Mouse (Mus musculus) limb, embryonic 12.5 days (tissue): Measurements from ENCODE around the gene Lce3c. TPM values are rescaled to one million over a fixed set of nuclear protein-coding genes. Genes with fewer than 3 reads are reported as not detected.

Experiments used
- ATAC-seq: fragments of 200-750 bp; cut with Nextera tagmentation; 2 replicates; pipeline ENCODE4 v1.8.0; 2017; ENCODE audit warnings: low read depth, moderate TSS enrichment; ENCODE audit not compliant: insufficient number of reproducible peaks, insufficient read depth, low FRiP score, low TSS enrichment
- H3K27ac ChIP-seq: fragments of 300-500 bp; sonication (generic); 2 replicates; pipeline ENCODE4 v1.5.1; 2016; ENCODE audit warnings: mild to moderate bottlenecking, moderate library complexity
- H3K27me3 ChIP-seq: fragments of 300-500 bp; sonication (generic); 2 replicates; pipeline ENCODE4 v1.6.1; 2016; ENCODE audit warnings: mild to moderate bottlenecking, moderate library complexity
- H3K36me3 ChIP-seq: fragments of 300-500 bp; sonication (generic); 2 replicates; pipeline ENCODE4 v1.6.1; 2016; ENCODE audit warnings: mild to moderate bottlenecking, moderate library complexity
- H3K4me1 ChIP-seq: fragments of 300-500 bp; sonication (generic); replicated peaks from 2 replicates; pipeline ENCODE4 v1.6.1; 2016
- H3K4me2 ChIP-seq: fragments of 300-500 bp; sonication (generic); 2 replicates; pipeline ENCODE4 v1.6.1; 2016; ENCODE audit warnings: mild to moderate bottlenecking, moderate library complexity
- H3K4me3 ChIP-seq: fragments of 300-500 bp; sonication (generic); replicated peaks from 2 replicates; pipeline ENCODE4 v1.5.1; 2016; ENCODE audit warnings: mild to moderate bottlenecking
- H3K9ac ChIP-seq: fragments of 300-500 bp; sonication (generic); replicated peaks from 2 replicates; pipeline ENCODE4 v1.6.1; 2016; ENCODE audit warnings: mild to moderate bottlenecking, moderate library complexity
- H3K9me3 ChIP-seq: fragments of 300-500 bp; sonication (generic); 2 replicates; pipeline ENCODE4 v1.6.1; 2016; ENCODE audit warnings: mild to moderate bottlenecking, moderate library complexity
- polyA plus RNA-seq: library from polyadenylated mRNA; unstranded; fragments of >200 nt; fragmentation: Nextera tagmentation; extraction: Ambion mirVana; gene quantifications from 2 replicates; pipeline ENCODE4 v1.2.1, GENCODE M21; 2016

Gene Lce3c
- polyA plus RNA-seq, 1 experiment from 2014 or later, result not detected

DNA sequence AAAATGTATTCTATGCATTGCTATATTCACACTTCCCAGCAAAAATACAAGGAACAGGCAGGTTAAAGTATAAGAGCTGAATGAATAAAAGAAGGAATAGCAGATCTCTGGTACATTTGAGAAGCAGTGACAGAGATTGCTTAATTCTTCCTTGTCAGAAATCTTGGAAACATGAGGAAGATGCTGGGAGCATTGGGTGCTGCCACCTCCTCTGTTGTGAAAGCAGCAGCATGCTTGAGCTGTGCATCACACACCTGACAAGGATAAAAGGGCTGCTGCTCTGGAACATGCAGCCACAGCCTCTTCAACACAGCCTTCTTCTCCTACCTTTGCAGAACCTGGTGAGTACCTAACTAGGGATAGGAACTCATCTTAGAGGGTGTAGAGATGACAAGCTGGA, 47.6 kb downstream of the Lce3c start, which contains the start of gene Lce3f:
Gene Lce3f (plus strand): TSS at position 301 of the 400 bp plus-strand sequence.
- no peaks in the 10 kb centered on the region for H3K27me3 ChIP-seq
- no peaks in the 10 kb centered on the region for H3K4me1 ChIP-seq
- ATAC-seq, result no peak
- no peak within 1 kb of the TSS for H3K4me3 ChIP-seq
- H3K9ac ChIP-seq, result no peak within 1 kb of the TSS
- no peak within 1 kb of the TSS for H3K27ac ChIP-seq
- H3K36me3 ChIP-seq, result no peaks in the 10 kb centered on the region
- H3K9me3 ChIP-seq, result no peaks in the 10 kb centered on the region
- H3K4me2 ChIP-seq, result no peak within 1 kb of the TSS

Other genes starting within 250 kb of the Lce3c start
- gene Lce1e, start 235.4 kb upstream of the Lce3c start, polyA plus RNA-seq, result not detected in 2 replicates
- not detected in 2 replicates for gene Lce1f, start 224.1 kb upstream of the Lce3c start, polyA plus RNA-seq
- gene Gm38119, start 205.4 kb upstream of the Lce3c start, polyA plus RNA-seq, result not detected in 2 replicates
- not detected in 2 replicates for gene Lce1g, start 192.1 kb upstream of the Lce3c start, polyA plus RNA-seq
- gene Lce1h, start 179.4 kb upstream of the Lce3c start, polyA plus RNA-seq, result not detected in 2 replicates
- gene Lce1i, start 165.6 kb upstream of the Lce3c start, polyA plus RNA-seq, result not detected in 2 replicates
- gene Lce1j, start 154.0 kb upstream of the Lce3c start, polyA plus RNA-seq, result not detected in 2 replicates
- gene Lce1k, start 136.6 kb upstream of the Lce3c start, polyA plus RNA-seq, result not detected in 2 replicates
- gene Kprp, start 117.2 kb upstream of the Lce3c start, polyA plus RNA-seq, result not detected in 2 replicates
- not detected in 2 replicates for gene Lce1l, start 93.2 kb upstream of the Lce3c start, polyA plus RNA-seq
- not detected in 2 replicates for gene 2310050C09Rik, start 74.3 kb upstream of the Lce3c start, polyA plus RNA-seq
- gene Lce3a, start 18.3 kb upstream of the Lce3c start, polyA plus RNA-seq, result not detected in 2 replicates
- not detected in 2 replicates for gene Lce3b, start 11.5 kb upstream of the Lce3c start, polyA plus RNA-seq
- not detected in 2 replicates for gene Lce3d, start 12.9 kb downstream of the Lce3c start, polyA plus RNA-seq
- gene Lce3e, start 22.6 kb downstream of the Lce3c start, polyA plus RNA-seq, result not detected in 2 replicates
- gene Lce3f, start 47.7 kb downstream of the Lce3c start, polyA plus RNA-seq, result not detected in 2 replicates
- not detected in 2 replicates for gene Crct1, start 71.2 kb downstream of the Lce3c start, polyA plus RNA-seq
- gene Lce1m, start 74.6 kb downstream of the Lce3c start, polyA plus RNA-seq, result not detected in 2 replicates
- gene Gm4858, start 124.3 kb downstream of the Lce3c start, polyA plus RNA-seq, result not detected in 2 replicates
- gene Crnn, start 200.3 kb downstream of the Lce3c start, polyA plus RNA-seq, result not detected in 2 replicates